Mouse (Mus musculus): ENCODE data around the gene Olfr1418. TPM values are rescaled to one million over a fixed set of nuclear protein-coding genes. Genes with fewer than 3 reads are reported as not detected.

Gene Olfr1418
- polyA plus RNA-seq, 1 experiment from 2014 or later: not detected

- ATAC-seq (ENCODE audit: low FRiP score) (no peak), DNase-seq (ENCODE audit: low spot score) (no peak)
- Histone ChIP-seq H3K4me3 (ENCODE audit: low read depth, low read length) (no peak overlapping the region), H3K36me3 (ENCODE audit: control insufficient read depth, insufficient read depth, low read length) (no peaks in the 10 kb centered on the region), H3K27ac (ENCODE audit: low read depth, low read length) (no peak overlapping the region), H3K4me2 (replicated peaks; ENCODE audit: low read depth, low read length) (no peak overlapping the region), H3K27me3 (ENCODE audit: control insufficient read depth, insufficient read depth, low read length) (peaks cover 32% of the 10 kb centered on the region), H3K4me1 (replicated peaks; ENCODE audit: control insufficient read depth, insufficient read depth, low read length) (no peaks in the 10 kb centered on the region), H3K9ac (ENCODE audit: low read depth, low read length) (no peak overlapping the region), H3K9me3 (ENCODE audit: control insufficient read depth, low read length) (no peaks in the 10 kb centered on the region)
- 67% methylated on average over 6 of the region's 6 CpGs for WGBS
Measured at GRCm38 (mm10) chr19:11814742-11815333, 46.0 kb downstream of the Olfr1418 start.

GRCm38 (mm10) chr19:11813649-11814048 is 47.2 kb downstream of the Olfr1418 start:
- ATAC-seq (ENCODE audit: low FRiP score) (no peak), DNase-seq (ENCODE audit: low spot score) (no peak)
- Histone ChIP-seq H3K36me3 (ENCODE audit: control insufficient read depth, insufficient read depth, low read length) (no peaks in the 10 kb centered on the region), H3K9ac (ENCODE audit: low read depth, low read length) (no peak overlapping the region), H3K27ac (ENCODE audit: low read depth, low read length) (no peak overlapping the region), H3K4me2 (replicated peaks; ENCODE audit: low read depth, low read length) (no peak overlapping the region), H3K9me3 (ENCODE audit: control insufficient read depth, low read length) (no peaks in the 10 kb centered on the region), H3K4me3 (ENCODE audit: low read depth, low read length) (no peak overlapping the region), H3K27me3 (ENCODE audit: control insufficient read depth, insufficient read depth, low read length) (peaks cover 20% of the 10 kb centered on the region), H3K4me1 (replicated peaks; ENCODE audit: control insufficient read depth, insufficient read depth, low read length) (no peaks in the 10 kb centered on the region)
- whole genome bisulfite sequencing: 13% methylated on average over 8 of the region's 8 CpGs

- 81% methylated on average over 4 of the region's 4 CpGs for WGBS
- Histone ChIP-seq H3K4me1 (replicated peaks; ENCODE audit: control insufficient read depth, insufficient read depth, low read length) (no peaks in the 10 kb centered on the region), H3K4me3 (ENCODE audit: low read depth, low read length) (no peak overlapping the region), H3K36me3 (ENCODE audit: control insufficient read depth, insufficient read depth, low read length) (no peaks in the 10 kb centered on the region), H3K27me3 (ENCODE audit: control insufficient read depth, insufficient read depth, low read length) (peaks cover 15% of the 10 kb centered on the region), H3K9ac (ENCODE audit: low read depth, low read length) (no peak overlapping the region), H3K4me2 (replicated peaks; ENCODE audit: low read depth, low read length) (no peak overlapping the region), H3K9me3 (ENCODE audit: control insufficient read depth, low read length) (no peaks in the 10 kb centered on the region), H3K27ac (ENCODE audit: low read depth, low read length) (no peak overlapping the region)
- ATAC-seq (ENCODE audit: low FRiP score) (no peak), DNase-seq (ENCODE audit: low spot score) (no peak)
Measured at GRCm38 (mm10) chr19:11813136-11813535, 47.7 kb downstream of the Olfr1418 start.

GRCm38 (mm10) chr19:11811688-11812365 is 49.0 kb downstream of the Olfr1418 start:
- DNase-seq (ENCODE audit: low spot score) (peak; percentile 54), ATAC-seq (ENCODE audit: low FRiP score) (peak; percentile 92)
- H3K9ac ChIP-seq (ENCODE audit: low read depth, low read length): no peak overlapping the region
- no peak overlapping the region for H3K27ac ChIP-seq (ENCODE audit: low read depth, low read length)
- H3K27me3 ChIP-seq (ENCODE audit: control insufficient read depth, insufficient read depth, low read length): peaks cover 5% of the 10 kb centered on the region
- no peaks in the 10 kb centered on the region for H3K36me3 ChIP-seq (ENCODE audit: control insufficient read depth, insufficient read depth, low read length)
- no peak overlapping the region for H3K4me2 ChIP-seq (replicated peaks; ENCODE audit: low read depth, low read length)
- no peak overlapping the region for H3K4me3 ChIP-seq (ENCODE audit: low read depth, low read length)
- no peaks in the 10 kb centered on the region for H3K4me1 ChIP-seq (replicated peaks; ENCODE audit: control insufficient read depth, insufficient read depth, low read length)
- 52% methylated on average over 5 of the region's 5 CpGs for WGBS
- H3K9me3 ChIP-seq (ENCODE audit: control insufficient read depth, low read length): no peaks in the 10 kb centered on the region

GRCm38 (mm10) chr19:11810856-11811255 is 50.0 kb downstream of the Olfr1418 start:
- no peak overlapping the region for H3K4me3 ChIP-seq (ENCODE audit: low read depth, low read length)
- H3K27ac ChIP-seq (ENCODE audit: low read depth, low read length): no peak overlapping the region
- no peak for ATAC-seq (ENCODE audit: low FRiP score)
- DNase-seq (ENCODE audit: low spot score): no peak
- H3K27me3 ChIP-seq (ENCODE audit: control insufficient read depth, insufficient read depth, low read length): peaks cover under 1% of the 10 kb centered on the region; the same call in 1 of the 2 replicates
- no peak overlapping the region for H3K4me2 ChIP-seq (replicated peaks; ENCODE audit: low read depth, low read length)
- H3K9ac ChIP-seq (ENCODE audit: low read depth, low read length): no peak overlapping the region
- H3K9me3 ChIP-seq (ENCODE audit: control insufficient read depth, low read length): no peaks in the 10 kb centered on the region
- WGBS: 81% methylated on average over 1 of the region's 1 CpGs
- no peaks in the 10 kb centered on the region for H3K36me3 ChIP-seq (ENCODE audit: control insufficient read depth, insufficient read depth, low read length)
- no peaks in the 10 kb centered on the region for H3K4me1 ChIP-seq (replicated peaks; ENCODE audit: control insufficient read depth, insufficient read depth, low read length)

GRCm38 (mm10) chr19:11810003-11810758 is 50.7 kb downstream of the Olfr1418 start:
- Histone ChIP-seq H3K27ac (ENCODE audit: low read depth, low read length) (no peak overlapping the region), H3K36me3 (ENCODE audit: control insufficient read depth, insufficient read depth, low read length) (no peaks in the 10 kb centered on the region), H3K4me3 (ENCODE audit: low read depth, low read length) (no peak overlapping the region), H3K27me3 (ENCODE audit: control insufficient read depth, insufficient read depth, low read length) (no peaks in the 10 kb centered on the region), H3K9me3 (ENCODE audit: control insufficient read depth, low read length) (no peaks in the 10 kb centered on the region), H3K4me1 (replicated peaks; ENCODE audit: control insufficient read depth, insufficient read depth, low read length) (no peaks in the 10 kb centered on the region), H3K9ac (ENCODE audit: low read depth, low read length) (no peak overlapping the region), H3K4me2 (replicated peaks; ENCODE audit: low read depth, low read length) (no peak overlapping the region)
- 85% methylated on average over 5 of the region's 5 CpGs for WGBS
- ATAC-seq (ENCODE audit: low FRiP score) (no peak), DNase-seq (ENCODE audit: low spot score) (no peak)

- 90% methylated on average over 2 of the region's 2 CpGs for WGBS
- Histone ChIP-seq H3K9ac (ENCODE audit: low read depth, low read length) (no peak overlapping the region), H3K36me3 (ENCODE audit: control insufficient read depth, insufficient read depth, low read length) (no peaks in the 10 kb centered on the region), H3K27me3 (ENCODE audit: control insufficient read depth, insufficient read depth, low read length) (no peaks in the 10 kb centered on the region), H3K27ac (ENCODE audit: low read depth, low read length) (no peak overlapping the region), H3K4me2 (replicated peaks; ENCODE audit: low read depth, low read length) (no peak overlapping the region), H3K4me3 (ENCODE audit: low read depth, low read length) (no peak overlapping the region), H3K9me3 (ENCODE audit: control insufficient read depth, low read length) (no peaks in the 10 kb centered on the region), H3K4me1 (replicated peaks; ENCODE audit: control insufficient read depth, insufficient read depth, low read length) (no peaks in the 10 kb centered on the region)
- no peak for DNase-seq (ENCODE audit: low spot score)
- ATAC-seq (ENCODE audit: low FRiP score): no peak
Measured at GRCm38 (mm10) chr19:11808452-11808851, 52.4 kb downstream of the Olfr1418 start.

- no peaks in the 10 kb centered on the region for H3K9me3 ChIP-seq (ENCODE audit: control insufficient read depth, low read length)
- H3K4me1 ChIP-seq (replicated peaks; ENCODE audit: control insufficient read depth, insufficient read depth, low read length): no peaks in the 10 kb centered on the region
- no peaks in the 10 kb centered on the region for H3K36me3 ChIP-seq (ENCODE audit: control insufficient read depth, insufficient read depth, low read length)
- no peaks in the 10 kb centered on the region for H3K27me3 ChIP-seq (ENCODE audit: control insufficient read depth, insufficient read depth, low read length)
- no peak overlapping the region for H3K4me2 ChIP-seq (replicated peaks; ENCODE audit: low read depth, low read length)
- H3K4me3 ChIP-seq (ENCODE audit: low read depth, low read length): no peak overlapping the region
- DNase-seq (ENCODE audit: low spot score) (no peak), ATAC-seq (ENCODE audit: low FRiP score) (no peak)
- no peak overlapping the region for H3K9ac ChIP-seq (ENCODE audit: low read depth, low read length)
- WGBS: 41% methylated on average over 6 of the region's 6 CpGs
- no peak overlapping the region for H3K27ac ChIP-seq (ENCODE audit: low read depth, low read length)
Measured at GRCm38 (mm10) chr19:11807822-11808221, 53.0 kb downstream of the Olfr1418 start.

All from hindbrain, embryonic 11.5 days (tissue).